In genomic region chr14:76739836-76740597, GRCm38 (mm10) we compare ENCODE assay signal across 8 mouse cellular contexts.
DNase-seq lines count a peak whose midpoint lies in the region; ATAC-seq and TF ChIP-seq lines count a peak whose summit lies in the region.

No protein-coding gene starts in this region.

- H3K4me3 ChIP-seq in ES-E14 (ENCODE audit: insufficient read depth in 1 of 2, low read depth in 1 of 2, low read length in 2 of 2, poor library complexity in 1 of 2, severe bottlenecking in 1 of 2) = 0 out of 4 replicates have a peak overlapping the region, but pooled peaks of 1 of the 2 experiments have one; percentile 27
- H3K4me3 ChIP-seq in bone marrow macrophage, adult 2 months (ENCODE audit: insufficient read depth, low read length) = no peak overlapping the region
- no peak overlapping the region for H3K4me3 ChIP-seq in embryonic fibroblast, embryonic 13.5 days (ENCODE audit: insufficient read depth, low read length)
- no peak overlapping the region for H3K4me3 ChIP-seq in heart, postnatal 0 days (ENCODE audit: low read depth, low read length)
- H3K4me3 ChIP-seq in left cerebral cortex, adult 2 months = no peak overlapping the region
- H3K4me3 ChIP-seq in stomach, postnatal 0 days (ENCODE audit: low read depth, low read length) = no peak overlapping the region

- no peaks in the 10 kb centered on the region for H3K27me3 ChIP-seq in heart, postnatal 0 days (ENCODE audit: control insufficient read depth, insufficient read depth, low read length)
- H3K27me3 ChIP-seq in stomach, postnatal 0 days (ENCODE audit: control insufficient read depth, insufficient read depth, low read length) = no peaks in the 10 kb centered on the region

- H3K4me1 ChIP-seq in ES-E14 (ENCODE audit: control insufficient read depth in 2 of 2, insufficient read depth in 2 of 2, low read length in 2 of 2, poor library complexity in 1 of 2) = peaks cover 2% of the 10 kb centered on the region in 2 experiments; a peak in 1 of 4 replicates
- peaks cover 7% of the 10 kb centered on the region for H3K4me1 ChIP-seq in bone marrow macrophage, adult 2 months (ENCODE audit: control insufficient read depth, insufficient read depth, low read length)
- H3K4me1 ChIP-seq in embryonic fibroblast, embryonic 13.5 days (ENCODE audit: control insufficient read depth, insufficient read depth, low read length) = peaks cover 14% of the 10 kb centered on the region
- H3K4me1 ChIP-seq in heart, postnatal 0 days (ENCODE audit: control insufficient read depth, insufficient read depth) = peaks cover 3% of the 10 kb centered on the region; the same call in 1 of the 2 replicates
- H3K4me1 ChIP-seq in stomach, postnatal 0 days (replicated peaks; ENCODE audit: control insufficient read depth, insufficient read depth) = peaks cover 5% of the 10 kb centered on the region; the same call in 1 of the 2 replicates

- in situ Hi-C loops in ES-E14 (cut with MboI; ENCODE audit: low sequenced_read_pairs in 2 of 2, unreplicated experiment in 2 of 2) = no loop called here

- H3K27ac ChIP-seq in ES-E14 (ENCODE audit: insufficient read depth, low read depth, low read length, poor library complexity, severe bottlenecking) = no peak overlapping the region
- no peak overlapping the region for H3K27ac ChIP-seq in bone marrow macrophage, adult 2 months (ENCODE audit: insufficient read depth, low read depth, low read length)
- H3K27ac ChIP-seq in embryonic fibroblast, embryonic 13.5 days (ENCODE audit: insufficient read depth, low read length) = peak overlapping the region; percentile 44
- no peak overlapping the region; the same call in 1 of the 2 replicates for H3K27ac ChIP-seq in heart, postnatal 0 days (ENCODE audit: low read depth)
- H3K27ac ChIP-seq in left cerebral cortex, adult 2 months = peak overlapping the region; percentile 53; the same call in 1 of the 2 replicates
- no peak overlapping the region for H3K27ac ChIP-seq in stomach, postnatal 0 days (replicated peaks)

- 46% methylated on average over 25 of the region's 25 CpGs for WGBS in heart, postnatal 0 days
- WGBS in stomach, postnatal 0 days = 59% methylated on average over 25 of the region's 25 CpGs

- no peak overlapping the region for H3K4me2 ChIP-seq in heart, postnatal 0 days (ENCODE audit: low read depth, low read length)
- H3K4me2 ChIP-seq in stomach, postnatal 0 days (replicated peaks; ENCODE audit: low read depth) = no peak overlapping the region

- no peak for TF ChIP-seq POLR2A in bone marrow macrophage, adult 2 months (IDR thresholded peaks at IDR 0.05; ENCODE audit: borderline replicate concordance, low read depth, low read length)
- no peak for TF ChIP-seq POLR2A in embryonic fibroblast, embryonic 13.5 days (IDR thresholded peaks at IDR 0.05; ENCODE audit: low read depth, low read length)

- H3K9me3 ChIP-seq in ES-E14 (ENCODE audit: control insufficient read depth, insufficient read depth, low read depth, low read length) = no peaks in the 10 kb centered on the region
- no peaks in the 10 kb centered on the region for H3K9me3 ChIP-seq in heart, postnatal 0 days (replicated peaks; ENCODE audit: control insufficient read depth, low read length)
- no peaks in the 10 kb centered on the region for H3K9me3 ChIP-seq in stomach, postnatal 0 days (ENCODE audit: control insufficient read depth, low read length)

- peak; percentile 84 for DNase-seq in ES-E14 (ENCODE audit: low read depth, low spot score)
- DNase-seq in heart, postnatal 0 days (ENCODE audit: low spot score) = peak; percentile 65
- peak; percentile 55 to 80 for DNase-seq in left cerebral cortex, adult 2 months (ENCODE audit: extremely low spot score in 1 of 2, low spot score in 2 of 2)
- peak; percentile 54 for DNase-seq in stomach, postnatal 0 days (ENCODE audit: low spot score)
- no peak for DNase-seq in spleen, postnatal 10 days (ENCODE audit: low spot score in 2 of 2)

- peak; percentile 22; the same call in 1 of the 2 replicates for TF ChIP-seq CTCF in bone marrow macrophage, adult 2 months (IDR thresholded peaks at IDR 0.05; ENCODE audit: low read depth, low read length)
- TF ChIP-seq CTCF in embryonic fibroblast, embryonic 13.5 days (IDR thresholded peaks at IDR 0.05; ENCODE audit: borderline replicate concordance, insufficient read depth, low read length) = peak; percentile 37; the same call in 1 of the 2 replicates
- peak; percentile 48 for TF ChIP-seq CTCF in heart, postnatal 0 days (IDR thresholded peaks at IDR 0.05; ENCODE audit: low read depth)
- peak; percentile 69 for TF ChIP-seq CTCF in left cerebral cortex, adult 2 months (IDR thresholded peaks at IDR 0.05)
- peak; percentile 70 for TF ChIP-seq CTCF in stomach, postnatal 0 days (IDR thresholded peaks at IDR 0.05; ENCODE audit: low read depth)

- intact Hi-C loops in left cerebral cortex, adult 2 months (cut with DNase I) = loop anchor here (2.0 kb wide), 1 partner anchor 235 kb away; no protein-coding TSS in a partner anchor

- TF ChIP-seq EP300 in heart, postnatal 0 days (IDR thresholded peaks at IDR 0.05; ENCODE audit: low read depth) = no peak
- no peak for TF ChIP-seq EP300 in stomach, postnatal 0 days (optimal IDR thresholded peaks at IDR 0.05)

- no peaks in the 10 kb centered on the region for H3K36me3 ChIP-seq in ES-E14 (ENCODE audit: control insufficient read depth, insufficient read depth, low read length, poor library complexity, severe bottlenecking)
- H3K36me3 ChIP-seq in heart, postnatal 0 days (replicated peaks; ENCODE audit: control insufficient read depth, insufficient read depth, low read length) = no peaks in the 10 kb centered on the region
- H3K36me3 ChIP-seq in stomach, postnatal 0 days (ENCODE audit: control insufficient read depth, insufficient read depth, low read length) = no peaks in the 10 kb centered on the region

- no peak overlapping the region for H3K9ac ChIP-seq in ES-E14 (ENCODE audit: insufficient read depth, low read depth, low read length, poor library complexity, severe bottlenecking)
- no peak overlapping the region for H3K9ac ChIP-seq in heart, postnatal 0 days (replicated peaks; ENCODE audit: low read depth, low read length)
- no peak overlapping the region for H3K9ac ChIP-seq in stomach, postnatal 0 days (ENCODE audit: low read length)

- ATAC-seq in heart, postnatal 0 days (ENCODE audit: insufficient read depth, low read depth) = peak; percentile 49
- peak; percentile 77 for ATAC-seq in megakaryocyte-erythroid progenitor cell, adult 5-6 weeks (replicated peaks; ENCODE audit: low FRiP score, low TSS enrichment, poor library complexity, severe bottlenecking)
- ATAC-seq in stomach, postnatal 0 days (ENCODE audit: low FRiP score, low TSS enrichment) = peak; percentile 60; the same call in 1 of the 2 replicates

TF ChIP-seq in ES-E14, 5 proteins besides CTCF, POLR2A, EP300 and RAD21:
- 0 out of 2 replicates have a peak, but pooled peaks have one; percentile 31 for TF ChIP-seq ZC3H11A (IDR thresholded peaks at IDR 0.05; ENCODE audit: borderline replicate concordance, low read depth, low read length)
- TF ChIP-seq MAFK (IDR thresholded peaks at IDR 0.05; ENCODE audit: insufficient read depth, low read depth, low read length) = no peak

Comparison
In these comparisons a context has a peak if more than half of its experiments do, and no peak if none do; other contexts are left out.
1. DNase-seq: peak in ES-E14 (single experiment), heart, postnatal 0 days (single experiment), left cerebral cortex, adult 2 months (2 of 2) and stomach, postnatal 0 days (single experiment); none in spleen, postnatal 10 days (0 of 2).
2. H3K27ac ChIP-seq: peak in embryonic fibroblast, embryonic 13.5 days (single experiment) and left cerebral cortex, adult 2 months (single experiment); none in ES-E14 (single experiment), bone marrow macrophage, adult 2 months (single experiment), heart, postnatal 0 days (single experiment) and stomach, postnatal 0 days (single experiment).
3. Peak in every context shown above with its lines, with median percentiles within 50 percentile points of each other: CTCF ChIP-seq and ATAC-seq.